Mouse (Mus musculus): Measurements from ENCODE around the gene Inip. TPM values are rescaled to one million over a fixed set of nuclear protein-coding genes. Genes with fewer than 3 reads are reported as not detected.

Inip gene
- total RNA-seq, 2 experiments from 2014 or later = 4.9 to 7.1 TPM

GRCm38 (mm10) chr4:59772171-59772879 is 29.1 kb downstream of the Inip start:
- DNase-seq = no peak

- DNase-seq = no peak
Measured at GRCm38 (mm10) chr4:59767717-59768116, 33.7 kb downstream of the Inip start.

- DNase-seq = no peak
Measured at GRCm38 (mm10) chr4:59765385-59766005, 35.9 kb downstream of the Inip start.

- no peak for DNase-seq
Measured at GRCm38 (mm10) chr4:59764950-59765349, 36.4 kb downstream of the Inip start.

- no peak for DNase-seq
Measured at GRCm38 (mm10) chr4:59761365-59761729, 40.0 kb downstream of the Inip start.

- DNase-seq = peak; percentile 54
Measured at GRCm38 (mm10) chr4:59760636-59761364, 40.6 kb downstream of the Inip start.

GRCm38 (mm10) chr4:59760016-59760415 is 41.4 kb downstream of the Inip start:
- DNase-seq = no peak

- DNase-seq = no peak
Measured at GRCm38 (mm10) chr4:59757452-59758435, 43.6 kb downstream of the Inip start.

GRCm38 (mm10) chr4:59756332-59757082 is 44.9 kb downstream of the Inip start:
- DNase-seq = peak; percentile 67

- peak; percentile 17 for DNase-seq
Measured at GRCm38 (mm10) chr4:59753491-59754140, 47.8 kb downstream of the Inip start.

GRCm38 (mm10) chr4:59739882-59740281 is 61.5 kb downstream of the Inip start:
- no peak for DNase-seq

GRCm38 (mm10) chr4:59739321-59739720 is 62.1 kb downstream of the Inip start:
- DNase-seq = no peak

GRCm38 (mm10) chr4:59731544-59731943 is 69.8 kb downstream of the Inip start:
- DNase-seq = no peak

GRCm38 (mm10) chr4:59728839-59729238 is 72.5 kb downstream of the Inip start:
- DNase-seq = no peak

GRCm38 (mm10) chr4:59727878-59728261 is 73.5 kb downstream of the Inip start:
- no peak for DNase-seq

GRCm38 (mm10) chr4:59727187-59727877 is 74.1 kb downstream of the Inip start:
- no peak for DNase-seq

- DNase-seq = no peak
Measured at GRCm38 (mm10) chr4:59726501-59726900, 74.9 kb downstream of the Inip start.

- DNase-seq = no peak
Measured at GRCm38 (mm10) chr4:59725579-59725978, 75.8 kb downstream of the Inip start.

- no peak for DNase-seq
Measured at GRCm38 (mm10) chr4:59721811-59722210, 79.6 kb downstream of the Inip start.

All from gastrocnemius, postnatal 10 days (tissue).